Mouse (Mus musculus) midbrain, postnatal 0 days (tissue): ENCODE measurements at regions not wholly inside any gene's neighbourhood (a gene's known extent, or its start where the extent isn't known, plus 50 kb on each side); places are given as distances from the start of the nearest gene placed in this dataset.
A peak's percentile ranks its signal among the peaks of the same experiment; 100 is the strongest.

ENCODE experiments used
- ATAC-seq: fragments of 200-750 bp; cut with Nextera tagmentation; 2 replicates; pipeline ENCODE4 v1.8.0; 2017; ENCODE audit warnings: moderate number of reproducible peaks, mild to moderate bottlenecking, moderate TSS enrichment, moderate library complexity; ENCODE audit not compliant: low FRiP score
- DNase-seq: peaks from one replicate; pipeline ENCODE4 v3.0.0-alpha.2; 2015; ENCODE audit warnings: low spot score
- H3K27ac ChIP-seq: fragments of 300-500 bp; sonication (generic); 2 replicates; pipeline ENCODE4 v1.5.1; 2014; ENCODE audit warnings: low read depth, mild to moderate bottlenecking, low read length, mixed read lengths
- H3K27me3 ChIP-seq: fragments of 300-500 bp; sonication (generic); 2 replicates; pipeline ENCODE4 v1.6.1; 2014; ENCODE audit warnings: low read length, control low read depth, mixed read lengths; ENCODE audit not compliant: insufficient read depth
- H3K36me3 ChIP-seq: fragments of 300-500 bp; sonication (generic); 2 replicates; pipeline ENCODE4 v1.6.1; 2014; ENCODE audit warnings: low read length, control low read depth, mixed read lengths; ENCODE audit not compliant: insufficient read depth
- H3K4me1 ChIP-seq: fragments of 300-500 bp; sonication (generic); 2 replicates; pipeline ENCODE4 v1.6.1; 2014; ENCODE audit warnings: mild to moderate bottlenecking, control low read depth, antibody characterized with exemption, low read length, mixed read lengths; ENCODE audit not compliant: insufficient read depth
- H3K4me2 ChIP-seq: fragments of 300-500 bp; sonication (generic); 2 replicates; pipeline ENCODE4 v1.6.1; 2014; ENCODE audit warnings: low read depth, mild to moderate bottlenecking, low read length, mixed read lengths; ENCODE audit not compliant: poor library complexity, severe bottlenecking
- H3K4me3 ChIP-seq: fragments of 300-500 bp; sonication (generic); 2 replicates; pipeline ENCODE4 v1.5.1; 2014; ENCODE audit warnings: low read depth, mild to moderate bottlenecking, low read length, moderate library complexity
- H3K9ac ChIP-seq: fragments of 300-500 bp; sonication (generic); replicated peaks from 2 replicates; pipeline ENCODE4 v1.6.1; 2014; ENCODE audit warnings: mild to moderate bottlenecking, low read length, moderate library complexity, mixed read lengths; ENCODE audit not compliant: poor library complexity, severe bottlenecking
- H3K9me3 ChIP-seq: fragments of 300-500 bp; sonication (generic); 2 replicates; pipeline ENCODE4 v1.6.1; 2016; ENCODE audit warnings: low read length, control low read depth
- CTCF ChIP-seq: IDR thresholded peaks from 2 replicates; pipeline ENCODE4 v1.5.1; 2016; ENCODE audit warnings: antibody characterized with exemption, mild to moderate bottlenecking
- WGBS: fragments of 180-500 bp; shearing (Covaris S2); extraction: QIAGEN DNeasy Blood & Tissue Kit; methylation state at CpG from one replicate; pipeline ENCODE4 v1.1.7; 2014; 5-methylcytosine and 5-hydroxymethylcytosine counted together

GRCm38 (mm10) chr1:167945615-167946252 lies 256.7 kb downstream of the Lmx1a start:
- no peak for ATAC-seq
- 66% methylated on average over 9 of the region's 9 CpGs for WGBS
- H3K36me3 ChIP-seq, result no peaks in the 10 kb centered on the region
- no peak for DNase-seq
- no peaks in the 10 kb centered on the region for H3K9me3 ChIP-seq
- H3K4me3 ChIP-seq, result no peak overlapping the region
- no peak for TF ChIP-seq CTCF
- no peak overlapping the region for H3K27ac ChIP-seq
- peaks cover 4% of the 10 kb centered on the region; the same call in 1 of the 2 replicates for H3K4me1 ChIP-seq
- no peak overlapping the region for H3K9ac ChIP-seq
- H3K27me3 ChIP-seq, result no peaks in the 10 kb centered on the region
- no peak overlapping the region for H3K4me2 ChIP-seq

- Histone ChIP-seq H3K27me3 (no peaks in the 10 kb centered on the region), H3K27ac (no peak overlapping the region), H3K36me3 (no peaks in the 10 kb centered on the region), H3K4me2 (no peak overlapping the region), H3K4me3 (no peak overlapping the region), H3K9me3 (no peaks in the 10 kb centered on the region), H3K9ac (no peak overlapping the region), H3K4me1 (peaks cover 4% of the 10 kb centered on the region; the same call in 1 of the 2 replicates)
- no peak for DNase-seq
- TF ChIP-seq CTCF, result no peak
- no peak for ATAC-seq
- 64% methylated on average over 7 of the region's 7 CpGs for WGBS
Observed at GRCm38 (mm10) chr1:167947866-167948265, 258.8 kb downstream of the Lmx1a start.

- no peak for ATAC-seq
Observed at GRCm38 (mm10) chr1:167951717-167952116, 262.7 kb downstream of the Lmx1a start.

GRCm38 (mm10) chr1:167958531-167958930 lies 269.5 kb downstream of the Lmx1a start:
- Histone ChIP-seq H3K9ac (no peak overlapping the region), H3K27ac (no peak overlapping the region), H3K4me1 (no peaks in the 10 kb centered on the region), H3K36me3 (no peaks in the 10 kb centered on the region), H3K4me2 (no peak overlapping the region), H3K9me3 (no peaks in the 10 kb centered on the region), H3K27me3 (no peaks in the 10 kb centered on the region), H3K4me3 (no peak overlapping the region)
- DNase-seq (no peak), ATAC-seq (no peak)
- 91% methylated on average over 6 of the region's 6 CpGs for WGBS
- TF ChIP-seq CTCF, result no peak

More at GRCm38 (mm10) chr1:167951717-167952116, 262.7 kb downstream of the Lmx1a start:
- Histone ChIP-seq H3K4me2 (no peak overlapping the region), H3K27ac (no peak overlapping the region), H3K9me3 (no peaks in the 10 kb centered on the region), H3K9ac (no peak overlapping the region), H3K4me1 (peaks cover 4% of the 10 kb centered on the region; the same call in 1 of the 2 replicates), H3K27me3 (no peaks in the 10 kb centered on the region), H3K36me3 (no peaks in the 10 kb centered on the region), H3K4me3 (no peak overlapping the region)
- DNase-seq, result no peak
- no peak for TF ChIP-seq CTCF

GRCm38 (mm10) chr1:167969545-167969944 lies 280.5 kb downstream of the Lmx1a start:
- no peaks in the 10 kb centered on the region for H3K4me1 ChIP-seq
- no peak overlapping the region for H3K27ac ChIP-seq
- H3K36me3 ChIP-seq, result no peaks in the 10 kb centered on the region
- H3K4me3 ChIP-seq, result no peak overlapping the region
- H3K9me3 ChIP-seq, result no peaks in the 10 kb centered on the region
- H3K9ac ChIP-seq, result no peak overlapping the region
- no peaks in the 10 kb centered on the region for H3K27me3 ChIP-seq
- no peak overlapping the region for H3K4me2 ChIP-seq
- WGBS, result 39% methylated on average over 3 of the region's 3 CpGs
- DNase-seq, result no peak
- ATAC-seq, result no peak
- TF ChIP-seq CTCF, result no peak

- TF ChIP-seq CTCF, result no peak
- peak; percentile 6 for DNase-seq
- 33% methylated on average over 5 of the region's 5 CpGs for WGBS
Observed at GRCm38 (mm10) chr1:167969985-167970384, 280.9 kb downstream of the Lmx1a start.

More at GRCm38 (mm10) chr1:167969985-167970384, 280.9 kb downstream of the Lmx1a start:
- Histone ChIP-seq H3K9ac (no peak overlapping the region), H3K4me2 (no peak overlapping the region), H3K36me3 (no peaks in the 10 kb centered on the region), H3K4me1 (no peaks in the 10 kb centered on the region), H3K4me3 (no peak overlapping the region), H3K27me3 (no peaks in the 10 kb centered on the region), H3K9me3 (no peaks in the 10 kb centered on the region), H3K27ac (no peak overlapping the region)
- no peak for ATAC-seq
